Mouse (Mus musculus) G1E (cell line): ENCODE results near the gene Tmem50a.

Source experiments
- CTCF ChIP-seq: IDR thresholded peaks from 2 replicates; pipeline ENCODE4 v1.5.1; 2012; ENCODE audit warnings: low read depth, low read length, inconsistent platforms, mixed read lengths
- GATA1 ChIP-seq: IDR thresholded peaks from 2 replicates; pipeline ENCODE4 v1.6.1; 2012; ENCODE audit warnings: borderline replicate concordance, low read length, inconsistent platforms, mixed read lengths
- TAL1 ChIP-seq: conservative IDR thresholded peaks from 2 replicates; pipeline ENCODE4 v1.6.1; 2012; ENCODE audit warnings: low read depth, low read length, inconsistent platforms, mixed read lengths

- TF ChIP-seq CTCF, result no peak
- no peak for TF ChIP-seq TAL1
- TF ChIP-seq GATA1, result no peak
Measured at GRCm38 (mm10) chr4:134861884-134862283, 52.9 kb downstream of the Tmem50a start.
